Mouse (Mus musculus): ENCODE data around the gene Fbxo46.
"Not testable (repeated sequence)": the region's sequence is repeated elsewhere in the genome, so short reads cannot be mapped to it uniquely, and the experiment has no call there.

Gene Fbxo46

GRCm38 (mm10) chr7:19129396-19129795 is 9.7 kb downstream of the Fbxo46 start:
- no peak for DNase-seq (ENCODE audit: extremely low spot score, low read depth, low spot score)

- no peak for DNase-seq (ENCODE audit: extremely low spot score, low read depth, low spot score)
These were observed 11.0 kb downstream of the Fbxo46 start for GRCm38 (mm10) chr7:19130657-19131056.

- peak; percentile 89 for DNase-seq (ENCODE audit: extremely low spot score, low read depth, low spot score)
These were observed 11.7 kb downstream of the Fbxo46 start for GRCm38 (mm10) chr7:19131324-19131848.

- no peak for DNase-seq (ENCODE audit: extremely low spot score, low read depth, low spot score)
These were observed 16.5 kb downstream of the Fbxo46 start for GRCm38 (mm10) chr7:19136168-19136567.

- DNase-seq (ENCODE audit: extremely low spot score, low read depth, low spot score), result no peak
These were observed 17.1 kb downstream of the Fbxo46 start for GRCm38 (mm10) chr7:19136673-19137334.

GRCm38 (mm10) chr7:19137380-19137779 is 17.7 kb downstream of the Fbxo46 start:
- no peak for DNase-seq (ENCODE audit: extremely low spot score, low read depth, low spot score)

- DNase-seq (ENCODE audit: extremely low spot score, low read depth, low spot score), result no peak
These were observed 27.1 kb downstream of the Fbxo46 start for GRCm38 (mm10) chr7:19146793-19147192.

DNA sequence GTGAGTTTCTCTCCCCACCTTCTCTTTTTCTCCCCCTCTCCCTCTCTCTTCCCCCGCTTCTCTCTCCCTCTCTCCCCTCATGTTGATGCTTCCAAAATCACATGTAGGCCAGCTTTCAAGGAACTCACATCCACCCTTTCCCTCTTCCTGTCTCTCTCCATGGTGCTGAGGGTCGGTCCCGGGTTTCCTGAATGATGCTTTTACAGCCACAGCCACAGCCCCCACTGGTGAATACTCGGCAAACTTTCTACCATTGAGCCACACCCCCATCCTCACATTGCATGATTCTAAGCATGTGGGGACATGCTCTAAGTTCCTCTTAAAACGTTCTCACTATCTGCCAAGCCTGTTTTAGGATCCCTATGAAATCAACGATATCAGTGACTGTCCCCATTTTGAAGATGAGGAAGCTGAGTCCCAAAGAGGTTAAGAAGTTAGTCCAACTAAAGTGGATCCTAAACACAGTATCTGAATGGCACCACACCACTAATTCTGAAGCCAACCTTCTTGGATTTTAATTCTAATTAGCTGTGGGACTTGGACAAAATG is 27.9 kb downstream of the Fbxo46 start:
- DNase-seq (ENCODE audit: extremely low spot score, low read depth, low spot score), result no peak

DNA sequence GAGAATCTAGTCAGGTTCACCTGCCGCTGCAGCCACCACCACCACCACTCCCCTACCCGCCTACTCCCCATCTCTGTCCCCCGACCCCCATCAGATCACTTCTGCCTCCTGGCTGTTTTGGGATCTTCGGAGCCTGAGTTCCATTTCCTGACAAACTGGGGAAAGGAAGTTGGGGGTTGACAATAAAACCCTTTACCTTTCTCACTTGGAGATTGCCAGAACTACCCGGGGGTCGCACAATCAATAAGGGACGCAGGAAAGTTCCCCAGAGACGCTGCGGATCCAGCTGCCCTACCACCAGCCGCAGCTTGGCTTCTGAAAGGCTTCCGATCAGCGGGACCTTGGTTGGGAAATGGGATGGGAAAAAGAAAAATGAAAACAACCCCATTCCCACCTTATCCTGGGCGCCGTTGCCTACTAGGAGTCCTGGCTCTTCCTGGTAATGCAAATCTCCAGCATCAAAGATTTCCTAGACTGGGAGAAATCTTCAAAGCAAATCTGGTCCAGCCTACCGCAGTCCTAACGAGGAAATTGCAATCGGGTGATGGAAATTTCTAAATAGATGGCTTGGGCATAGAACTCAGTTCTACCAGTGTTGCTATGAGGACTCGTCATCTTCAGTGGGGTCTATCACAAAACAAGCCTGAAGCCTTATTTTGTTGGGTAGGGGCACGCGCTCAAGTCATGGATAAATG is 28.7 kb downstream of the Fbxo46 start:
- DNase-seq (ENCODE audit: extremely low spot score, low read depth, low spot score), result no peak

GRCm38 (mm10) chr7:19148875-19149541 is 29.3 kb downstream of the Fbxo46 start, which contains the start of gene Qpctl:
Qpctl (minus strand) TSS chr7:19149291.
- DNase-seq (ENCODE audit: extremely low spot score, low read depth, low spot score), result peak; percentile 95

DNA sequence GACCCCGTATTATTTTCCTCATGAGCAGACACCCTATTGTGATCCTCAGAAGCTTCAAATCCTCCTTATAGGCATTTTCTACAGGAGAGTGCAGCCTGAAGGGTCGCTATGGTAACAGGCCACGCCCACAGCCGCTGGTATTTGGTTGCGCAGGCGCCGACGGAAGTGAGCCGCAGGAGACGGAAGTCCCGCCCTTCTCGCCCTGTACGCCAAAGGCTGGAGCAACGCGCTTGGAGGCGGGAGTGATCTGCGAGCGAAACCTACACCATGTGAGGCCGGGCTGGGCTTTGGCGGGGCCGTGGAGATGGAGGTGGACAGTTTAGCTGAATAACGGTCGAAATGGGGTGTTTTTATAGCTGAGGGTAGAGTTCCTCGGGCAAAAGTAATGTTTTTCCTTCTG is 30.0 kb downstream of the Fbxo46 start, which contains the start of gene Snrpd2:
TSS of gene Snrpd2 (plus strand) at position 97 of the 400 bp plus-strand sequence.
- no peak for DNase-seq (ENCODE audit: extremely low spot score, low read depth, low spot score)

GRCm38 (mm10) chr7:19151121-19151520 is 31.5 kb downstream of the Fbxo46 start:
- not testable (repeated sequence) for DNase-seq (ENCODE audit: extremely low spot score, low read depth, low spot score)

DNA sequence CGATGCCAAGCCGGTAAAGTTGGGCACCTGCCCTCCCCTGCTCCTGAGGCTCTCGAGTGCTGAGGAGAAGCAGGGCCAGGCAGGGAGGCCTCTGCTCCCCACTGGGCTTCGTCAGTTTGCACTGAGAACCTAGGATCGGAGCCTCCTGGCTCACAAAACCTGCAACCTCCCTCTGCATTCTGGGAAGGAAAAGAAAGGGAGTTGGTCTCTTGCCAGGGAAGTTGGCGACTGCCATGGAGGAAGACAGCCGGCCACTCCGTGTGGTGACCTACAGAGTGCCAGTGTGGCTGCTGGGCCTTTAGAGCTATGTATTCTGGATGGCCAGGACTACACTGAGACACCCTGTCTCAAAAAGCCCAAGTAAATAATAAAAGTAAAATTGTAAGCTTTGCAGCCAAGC is 35.1 kb downstream of the Fbxo46 start:
- no peak for DNase-seq (ENCODE audit: extremely low spot score, low read depth, low spot score)

GRCm38 (mm10) chr7:19155825-19156475 is 36.3 kb downstream of the Fbxo46 start:
- DNase-seq (ENCODE audit: extremely low spot score, low read depth, low spot score), result no peak

GRCm38 (mm10) chr7:19157160-19157800 is 37.6 kb downstream of the Fbxo46 start:
- DNase-seq (ENCODE audit: extremely low spot score, low read depth, low spot score), result no peak

DNA sequence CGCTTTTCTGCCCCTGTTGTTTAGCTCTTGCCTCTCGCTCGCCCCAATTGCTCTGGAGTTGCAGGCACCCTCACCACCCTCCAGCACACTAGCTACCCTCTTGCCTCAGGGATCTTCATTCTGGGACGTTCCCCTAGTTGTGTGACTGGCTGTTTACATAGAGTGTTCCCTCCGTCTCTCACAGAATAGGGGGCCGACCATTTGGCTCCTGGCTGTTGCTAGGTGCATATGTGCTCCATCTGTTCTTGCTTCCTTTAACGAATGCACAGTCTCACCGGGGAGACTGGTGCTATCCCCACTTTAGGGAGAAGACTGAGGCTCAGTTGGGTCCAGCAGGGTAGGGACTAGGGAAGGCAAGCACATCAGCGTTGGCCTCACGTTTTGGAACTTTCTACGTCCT is 38.9 kb downstream of the Fbxo46 start:
- DNase-seq (ENCODE audit: extremely low spot score, low read depth, low spot score), result no peak

- no peak for DNase-seq (ENCODE audit: extremely low spot score, low read depth, low spot score)
These were observed 39.8 kb downstream of the Fbxo46 start for GRCm38 (mm10) chr7:19159411-19159810.

- DNase-seq (ENCODE audit: extremely low spot score, low read depth, low spot score), result no peak
These were observed 40.5 kb downstream of the Fbxo46 start for GRCm38 (mm10) chr7:19160115-19160514.

DNA sequence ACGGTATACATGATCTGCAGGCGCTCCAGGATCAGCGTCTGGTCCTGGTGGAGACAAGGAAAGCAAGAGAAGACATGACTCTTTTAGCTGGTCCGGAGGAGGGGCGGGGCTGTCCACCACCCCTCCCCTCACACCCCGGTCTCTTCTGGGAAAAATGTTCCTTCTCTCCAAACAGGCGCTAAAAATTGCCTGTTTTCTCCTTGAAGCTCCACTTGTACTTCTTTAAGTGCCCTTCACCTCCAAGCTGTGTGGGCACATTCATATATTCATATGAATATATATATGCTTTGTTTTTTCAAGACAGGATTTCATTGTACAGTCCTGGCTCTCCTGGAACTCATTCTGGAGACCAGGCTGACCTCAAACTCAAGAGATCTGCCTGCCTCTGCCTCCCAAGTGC is 43.3 kb downstream of the Fbxo46 start:
- DNase-seq (ENCODE audit: extremely low spot score, low read depth, low spot score), result no peak

DNA sequence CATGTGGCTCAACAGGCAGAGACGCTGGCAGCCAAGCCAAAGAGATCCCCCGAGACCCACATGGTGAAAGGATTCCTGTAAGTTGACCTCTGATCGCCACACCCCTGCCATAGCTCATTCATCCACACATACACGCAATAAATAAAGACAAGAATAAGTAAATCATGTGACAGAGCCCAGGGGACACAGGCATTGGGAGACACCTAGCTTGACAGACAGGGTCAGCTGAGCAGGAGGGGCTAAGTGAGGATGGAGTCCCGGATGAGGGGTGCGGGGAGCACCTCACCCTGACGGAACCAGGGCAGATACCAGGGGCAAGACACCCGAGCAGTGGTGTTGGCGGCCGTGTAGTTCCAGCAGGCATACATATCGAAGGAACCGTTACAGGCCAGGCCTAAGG is 44.1 kb downstream of the Fbxo46 start:
- DNase-seq (ENCODE audit: extremely low spot score, low read depth, low spot score), result no peak
